Mouse (Mus musculus): ENCODE results near the gene Gm20503. TPM values are rescaled to one million over a fixed set of nuclear protein-coding genes. Genes with fewer than 3 reads are reported as not detected.

The Gm20503 gene
- total RNA-seq, 1 experiment = not detected

GRCm38 (mm10) chr4:58989303-58989898 lies 13.6 kb upstream of the Gm20503 start:
- TF ChIP-seq HCFC1 (IDR thresholded peaks at IDR 0.05; ENCODE audit: borderline replicate concordance, insufficient read depth, low read length) (no peak), CHD2 (IDR thresholded peaks at IDR 0.05; ENCODE audit: low read depth, low read length) (no peak), ZNF384 (IDR thresholded peaks at IDR 0.05; ENCODE audit: low read depth, low read length) (no peak), ZC3H11A (IDR thresholded peaks at IDR 0.05; ENCODE audit: borderline replicate concordance, low read depth, low read length) (no peak), MAFK (IDR thresholded peaks at IDR 0.05; ENCODE audit: insufficient read depth, low read depth, low read length) (no peak)
- Histone ChIP-seq H3K4me3 (ENCODE audit: insufficient read depth in 1 of 2, low read depth in 1 of 2, low read length in 2 of 2, poor library complexity in 1 of 2, severe bottlenecking in 1 of 2) (no peak overlapping the region), H3K4me1 (ENCODE audit: control insufficient read depth in 2 of 2, insufficient read depth in 2 of 2, low read length in 2 of 2, poor library complexity in 1 of 2) (peaks cover 0 to 14% of the 10 kb centered on the region in 2 experiments; a peak in 3 of 4 replicates), H3K9ac (ENCODE audit: insufficient read depth, low read depth, low read length, poor library complexity, severe bottlenecking) (no peak overlapping the region), H3K27ac (ENCODE audit: insufficient read depth, low read depth, low read length, poor library complexity, severe bottlenecking) (no peak overlapping the region), H3K36me3 (ENCODE audit: control insufficient read depth, insufficient read depth, low read length, poor library complexity, severe bottlenecking) (no peaks in the 10 kb centered on the region), H3K9me3 (ENCODE audit: control insufficient read depth, insufficient read depth, low read depth, low read length) (no peaks in the 10 kb centered on the region)
- DNase-seq (ENCODE audit: low read depth, low spot score) = no peak
- in situ Hi-C loops (cut with MboI; ENCODE audit: low sequenced_read_pairs in 2 of 2, unreplicated experiment in 2 of 2) = no loop called here

- no peak for DNase-seq (ENCODE audit: low read depth, low spot score)
- no peak overlapping the region for H3K4me3 ChIP-seq (ENCODE audit: insufficient read depth in 1 of 2, low read depth in 1 of 2, low read length in 2 of 2, poor library complexity in 1 of 2, severe bottlenecking in 1 of 2)
- no peak overlapping the region for H3K27ac ChIP-seq (ENCODE audit: insufficient read depth, low read depth, low read length, poor library complexity, severe bottlenecking)
- H3K9ac ChIP-seq (ENCODE audit: insufficient read depth, low read depth, low read length, poor library complexity, severe bottlenecking) = no peak overlapping the region
- H3K36me3 ChIP-seq (ENCODE audit: control insufficient read depth, insufficient read depth, low read length, poor library complexity, severe bottlenecking) = no peaks in the 10 kb centered on the region
- peaks cover 2 to 17% of the 10 kb centered on the region in 2 experiments; a peak in 3 of 4 replicates for H3K4me1 ChIP-seq (ENCODE audit: control insufficient read depth in 2 of 2, insufficient read depth in 2 of 2, low read length in 2 of 2, poor library complexity in 1 of 2)
- no peaks in the 10 kb centered on the region for H3K9me3 ChIP-seq (ENCODE audit: control insufficient read depth, insufficient read depth, low read depth, low read length)
- in situ Hi-C loops (cut with MboI; ENCODE audit: low sequenced_read_pairs in 2 of 2, unreplicated experiment in 2 of 2) = no loop called here
- no peak for TF ChIP-seq CHD2 (IDR thresholded peaks at IDR 0.05; ENCODE audit: low read depth, low read length)
- no peak for TF ChIP-seq HCFC1 (IDR thresholded peaks at IDR 0.05; ENCODE audit: borderline replicate concordance, insufficient read depth, low read length)
- peak; percentile 59; the same call in 1 of the 2 replicates for TF ChIP-seq MAFK (IDR thresholded peaks at IDR 0.05; ENCODE audit: insufficient read depth, low read depth, low read length)
Observed at GRCm38 (mm10) chr4:58990609-58991434, 12.2 kb upstream of the Gm20503 start.

- H3K27ac ChIP-seq (ENCODE audit: insufficient read depth, low read depth, low read length, poor library complexity, severe bottlenecking) = no peak overlapping the region
- no peak for DNase-seq (ENCODE audit: low read depth, low spot score)
- no peaks in the 10 kb centered on the region for H3K9me3 ChIP-seq (ENCODE audit: control insufficient read depth, insufficient read depth, low read depth, low read length)
- peaks cover 2 to 13% of the 10 kb centered on the region in 2 experiments; a peak in 3 of 4 replicates for H3K4me1 ChIP-seq (ENCODE audit: control insufficient read depth in 2 of 2, insufficient read depth in 2 of 2, low read length in 2 of 2, poor library complexity in 1 of 2)
- no peak overlapping the region for H3K9ac ChIP-seq (ENCODE audit: insufficient read depth, low read depth, low read length, poor library complexity, severe bottlenecking)
- H3K36me3 ChIP-seq (ENCODE audit: control insufficient read depth, insufficient read depth, low read length, poor library complexity, severe bottlenecking) = no peaks in the 10 kb centered on the region
- TF ChIP-seq ZC3H11A (IDR thresholded peaks at IDR 0.05; ENCODE audit: borderline replicate concordance, low read depth, low read length) = no peak
- TF ChIP-seq HCFC1 (IDR thresholded peaks at IDR 0.05; ENCODE audit: borderline replicate concordance, insufficient read depth, low read length) = no peak
- no peak for TF ChIP-seq CHD2 (IDR thresholded peaks at IDR 0.05; ENCODE audit: low read depth, low read length)
- no peak for TF ChIP-seq MAFK (IDR thresholded peaks at IDR 0.05; ENCODE audit: insufficient read depth, low read depth, low read length)
- no peak for TF ChIP-seq ZNF384 (IDR thresholded peaks at IDR 0.05; ENCODE audit: low read depth, low read length)
- in situ Hi-C loops (cut with MboI; ENCODE audit: low sequenced_read_pairs in 2 of 2, unreplicated experiment in 2 of 2) = no loop called here
- no peak overlapping the region for H3K4me3 ChIP-seq (ENCODE audit: insufficient read depth in 1 of 2, low read depth in 1 of 2, low read length in 2 of 2, poor library complexity in 1 of 2, severe bottlenecking in 1 of 2)
Observed at GRCm38 (mm10) chr4:58992195-58992594, 10.8 kb upstream of the Gm20503 start.

GRCm38 (mm10) chr4:58994762-58995161 lies 8.2 kb upstream of the Gm20503 start, which contains the start of gene Dnajc25:
Gene Dnajc25, plus strand, starts transcription at chr4:58995062.
- Histone ChIP-seq H3K9me3 (ENCODE audit: control insufficient read depth, insufficient read depth, low read depth, low read length) (no peaks in the 10 kb centered on the region), H3K4me3 (ENCODE audit: insufficient read depth in 1 of 2, low read depth in 1 of 2, low read length in 2 of 2, poor library complexity in 1 of 2, severe bottlenecking in 1 of 2) (no peak within 1 kb of the TSS), H3K9ac (ENCODE audit: insufficient read depth, low read depth, low read length, poor library complexity, severe bottlenecking) (no peak within 1 kb of the TSS), H3K4me1 (ENCODE audit: control insufficient read depth in 2 of 2, insufficient read depth in 2 of 2, low read length in 2 of 2, poor library complexity in 1 of 2) (peaks cover 2 to 6% of the 10 kb centered on the region in 2 experiments; a peak in 1 of 4 replicates), H3K36me3 (ENCODE audit: control insufficient read depth, insufficient read depth, low read length, poor library complexity, severe bottlenecking) (no peaks in the 10 kb centered on the region), H3K27ac (ENCODE audit: insufficient read depth, low read depth, low read length, poor library complexity, severe bottlenecking) (no peak within 1 kb of the TSS)
- in situ Hi-C loops (cut with MboI; ENCODE audit: low sequenced_read_pairs in 2 of 2, unreplicated experiment in 2 of 2) = no loop called here
- no peak for TF ChIP-seq ZC3H11A (IDR thresholded peaks at IDR 0.05; ENCODE audit: borderline replicate concordance, low read depth, low read length)
- TF ChIP-seq HCFC1 (IDR thresholded peaks at IDR 0.05; ENCODE audit: borderline replicate concordance, insufficient read depth, low read length) = no peak
- DNase-seq (ENCODE audit: low read depth, low spot score) = no peak

Measured in ES-E14 (cell line).